Mouse (Mus musculus) limb, embryonic 14.5 days (tissue): ENCODE results near the gene Olfr1270. TPM values are rescaled to one million over a fixed set of nuclear protein-coding genes. Genes with fewer than 3 reads are reported as not detected.
"Not testable (repeated sequence)": the region's sequence is repeated elsewhere in the genome, so short reads cannot be mapped to it uniquely, and the experiment has no call there.

Source experiments
- ATAC-seq: fragments of 200-750 bp; cut with Nextera tagmentation; 2 replicates; pipeline ENCODE4 v1.8.0; 2017; ENCODE audit warnings: low read depth, moderate number of reproducible peaks, moderate TSS enrichment; ENCODE audit not compliant: low FRiP score
- DNase-seq: peaks from one replicate; pipeline ENCODE4 v3.0.0-alpha.2; 2015; ENCODE audit warnings: low spot score
- H3K27ac ChIP-seq: fragments of 300-500 bp; sonication (generic); replicated peaks from 2 replicates; pipeline ENCODE4 v1.5.1; 2014; ENCODE audit warnings: low read depth, mild to moderate bottlenecking, low read length, moderate library complexity, mixed read lengths
- H3K27me3 ChIP-seq: fragments of 300-500 bp; sonication (generic); 2 replicates; pipeline ENCODE4 v1.6.1; 2014; ENCODE audit warnings: low read length, mixed read lengths; ENCODE audit not compliant: control insufficient read depth, insufficient read depth
- H3K36me3 ChIP-seq: fragments of 300-500 bp; sonication (generic); 2 replicates; pipeline ENCODE4 v1.6.1; 2014; ENCODE audit warnings: mild to moderate bottlenecking, low read length, moderate library complexity, mixed read lengths; ENCODE audit not compliant: control insufficient read depth, insufficient read depth
- H3K4me1 ChIP-seq: fragments of 300-500 bp; sonication (generic); 2 replicates; pipeline ENCODE4 v1.6.1; 2014; ENCODE audit warnings: antibody characterized with exemption, low read length, mixed read lengths; ENCODE audit not compliant: control insufficient read depth, insufficient read depth
- H3K4me2 ChIP-seq: fragments of 300-500 bp; sonication (generic); replicated peaks from 2 replicates; pipeline ENCODE4 v1.6.1; 2014; ENCODE audit warnings: low read depth, mild to moderate bottlenecking, low read length, moderate library complexity; ENCODE audit not compliant: severe bottlenecking
- H3K4me3 ChIP-seq: fragments of 300-500 bp; sonication (generic); replicated peaks from 2 replicates; pipeline ENCODE4 v1.5.1; 2014; ENCODE audit warnings: low read length
- H3K9ac ChIP-seq: fragments of 300-500 bp; sonication (generic); 2 replicates; pipeline ENCODE4 v1.6.1; 2014; ENCODE audit warnings: mild to moderate bottlenecking, low read depth, low read length, moderate library complexity; ENCODE audit not compliant: severe bottlenecking
- H3K9me3 ChIP-seq: fragments of 300-500 bp; sonication (generic); 2 replicates; pipeline ENCODE4 v1.6.1; 2016; ENCODE audit warnings: low read length; ENCODE audit not compliant: control insufficient read depth
- POLR2A ChIP-seq: fragments of 200-500 bp; IDR thresholded peaks from 2 replicates; pipeline ENCODE4 v1.8.0; 2012; ENCODE audit warnings: inconsistent platforms, mild to moderate bottlenecking, moderate library complexity, borderline replicate concordance; ENCODE audit not compliant: insufficient read depth, insufficient read length; ENCODE audit errors: extremely low read depth
- WGBS: fragments of 180-500 bp; shearing (Covaris S2); extraction: QIAGEN DNeasy Blood & Tissue Kit; methylation state at CpG from one replicate; pipeline ENCODE4 v1.1.7; 2014; 5-methylcytosine and 5-hydroxymethylcytosine counted together
- polyA plus RNA-seq, 2 experiments: library from polyadenylated mRNA; depleted of rRNA in 1 of 2; stranded (reverse) in 1 of 2; unstranded in 1 of 2; fragments of >200 nt; fragmentation: Nextera tagmentation in 1 of 2; extraction: Ambion mirVana in 1 of 2; gene quantifications; 2 replicates each; pipeline versions ENCODE4 v1.2.1 to v1.2.3; 2012 to 2014

Olfr1270 gene
- not detected in 2 replicates for polyA plus RNA-seq (2012; rRNA removed)
- polyA plus RNA-seq (2014; fragmentation: Nextera tagmentation; extraction: Ambion mirVana), result not detected in 2 replicates

DNA sequence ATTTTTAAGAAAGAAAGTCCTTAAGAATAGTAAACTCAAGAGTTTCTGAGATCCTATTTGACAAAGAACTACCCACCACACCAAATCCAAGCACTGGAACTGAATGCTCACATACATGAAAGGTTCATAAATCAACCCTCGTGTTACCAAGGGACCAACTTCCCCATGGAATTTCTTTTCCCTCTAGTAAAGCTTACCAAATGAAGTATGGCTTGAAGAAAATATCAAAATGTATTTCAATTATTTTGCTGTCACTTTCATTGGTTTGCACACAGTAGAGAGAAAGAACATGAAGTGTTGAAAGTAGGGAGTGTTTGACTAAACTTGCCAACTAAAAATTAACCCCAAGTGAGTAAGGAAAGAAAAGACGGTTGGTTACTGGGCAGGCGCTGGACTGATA, at the start of gene Olfr1270:
Gene Olfr1270, minus strand, starts transcription at position 101 of the 400 bp plus-strand sequence.
- WGBS, result 82% methylated on average over 3 of the region's 3 CpGs
- no peaks in the 10 kb centered on the region for H3K27me3 ChIP-seq
- no peaks in the 10 kb centered on the region for H3K4me1 ChIP-seq
- H3K9me3 ChIP-seq, result no peaks in the 10 kb centered on the region
- ATAC-seq (no peak), DNase-seq (no peak)
- H3K4me2 ChIP-seq, result no peak within 1 kb of the TSS
- H3K36me3 ChIP-seq, result no peaks in the 10 kb centered on the region
- H3K4me3 ChIP-seq, result no peak within 1 kb of the TSS
- H3K9ac ChIP-seq, result no peak within 1 kb of the TSS
- H3K27ac ChIP-seq, result no peak within 1 kb of the TSS
- no peak for TF ChIP-seq POLR2A

GRCm38 (mm10) chr2:90199606-90200005, 46.7 kb upstream of the Olfr1270 start:
- H3K9me3 ChIP-seq, H3K4me1 ChIP-seq, H3K4me3 ChIP-seq, H3K27ac ChIP-seq, H3K4me2 ChIP-seq, H3K36me3 ChIP-seq, H3K27me3 ChIP-seq, DNase-seq, ATAC-seq, H3K9ac ChIP-seq: not testable (repeated sequence)
- no CpG with 5 or more reads among the region's 4 CpGs for WGBS

- ATAC-seq, H3K27me3 ChIP-seq, H3K9ac ChIP-seq, DNase-seq, H3K36me3 ChIP-seq, H3K9me3 ChIP-seq, H3K27ac ChIP-seq, H3K4me3 ChIP-seq, H3K4me2 ChIP-seq, H3K4me1 ChIP-seq: not testable (repeated sequence)
- no CpG with 5 or more reads among the region's 6 CpGs for WGBS
These were observed 42.4 kb upstream of the Olfr1270 start for GRCm38 (mm10) chr2:90195285-90195684.

DNA sequence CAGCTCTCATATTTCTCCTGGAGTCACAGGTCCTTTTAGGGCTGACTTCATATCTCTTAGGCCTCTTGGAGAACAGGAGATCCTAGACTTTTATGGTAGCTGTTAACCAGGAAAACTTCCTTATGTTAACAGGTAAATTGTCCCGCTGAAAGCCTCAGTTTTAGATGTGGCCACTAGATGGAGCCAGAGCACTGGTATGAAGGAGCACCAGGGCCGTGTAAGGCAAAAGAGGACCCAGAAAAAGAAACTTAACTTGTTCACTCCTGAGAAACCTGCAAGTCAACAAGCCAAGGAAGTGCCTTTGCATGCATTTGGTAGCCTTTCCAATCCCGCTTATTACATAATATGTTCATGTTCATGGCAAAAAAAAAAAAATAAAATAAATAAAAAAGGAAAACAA, 41.9 kb upstream of the Olfr1270 start:
- not testable (repeated sequence) for H3K9ac ChIP-seq, H3K27ac ChIP-seq, H3K4me2 ChIP-seq, DNase-seq, H3K27me3 ChIP-seq, H3K4me1 ChIP-seq, H3K9me3 ChIP-seq, H3K36me3 ChIP-seq, ATAC-seq, H3K4me3 ChIP-seq
- WGBS, result no CpG with 5 or more reads among the region's 3 CpGs

GRCm38 (mm10) chr2:90187082-90187481, 34.2 kb upstream of the Olfr1270 start:
- H3K4me1 ChIP-seq, H3K4me3 ChIP-seq, H3K27ac ChIP-seq, H3K36me3 ChIP-seq, ATAC-seq, DNase-seq, H3K9me3 ChIP-seq, H3K9ac ChIP-seq, H3K4me2 ChIP-seq, H3K27me3 ChIP-seq: not testable (repeated sequence)
- no CpG with 5 or more reads among the region's 5 CpGs for WGBS

DNA sequence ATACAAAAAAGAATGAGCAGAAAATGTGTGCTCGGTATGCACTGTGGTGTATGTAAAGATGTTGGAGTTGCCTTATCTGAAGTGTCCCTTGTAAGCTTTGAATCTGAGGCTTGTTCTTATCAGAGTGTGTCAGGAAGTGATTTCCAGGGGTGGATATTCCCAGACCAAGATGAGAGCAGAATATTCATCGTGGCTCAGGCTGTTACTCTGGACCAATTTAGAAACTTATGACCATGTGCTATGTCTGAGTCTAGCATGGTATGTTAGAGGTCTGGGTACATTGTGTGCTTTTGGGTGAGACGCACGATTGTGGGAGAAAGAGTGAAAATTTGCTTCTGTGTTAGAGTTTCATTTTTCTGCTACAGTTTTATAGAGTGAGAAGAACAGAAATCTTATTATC, 33.2 kb upstream of the Olfr1270 start:
- H3K9ac ChIP-seq, H3K27me3 ChIP-seq, DNase-seq, H3K4me3 ChIP-seq, ATAC-seq, H3K4me2 ChIP-seq, H3K9me3 ChIP-seq, H3K4me1 ChIP-seq, H3K36me3 ChIP-seq, H3K27ac ChIP-seq: not testable (repeated sequence)
- WGBS, result no CpG with 5 or more reads among the region's 4 CpGs
